Mouse (Mus musculus): ENCODE data around the gene C1qa.

C1qa gene

GRCm38 (mm10) chr4:136898637-136899036 is at the start of gene C1qa:
Gene C1qa, minus strand, starts transcription at chr4:136898803.
- no peak for DNase-seq

DNA sequence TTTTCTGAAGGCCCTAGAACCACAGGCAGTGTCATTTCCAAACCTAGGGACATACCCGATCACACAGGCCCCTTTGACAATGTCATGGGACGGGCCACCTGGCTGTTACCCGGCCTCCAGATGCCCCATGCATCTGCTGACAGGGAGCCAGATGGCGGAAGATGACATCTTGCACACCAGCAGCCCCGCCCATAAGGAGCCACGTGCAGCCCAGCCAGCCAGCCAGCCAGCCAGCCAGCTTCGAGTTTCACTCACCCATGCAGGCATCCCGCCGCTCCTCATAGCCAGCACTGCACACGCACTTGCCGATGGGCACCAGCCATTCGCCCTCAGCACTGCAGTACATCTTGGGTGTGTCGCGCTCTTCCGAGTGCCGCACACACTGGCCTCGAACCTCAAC is 46.8 kb upstream of the C1qa start:
- no peak for DNase-seq

GRCm38 (mm10) chr4:136944558-136945350 is 46.2 kb upstream of the C1qa start:
- DNase-seq: peak in 1 of 2 experiments; percentile 45

- DNase-seq: no peak
Observed at GRCm38 (mm10) chr4:136943175-136943574, 44.6 kb upstream of the C1qa start.

DNA sequence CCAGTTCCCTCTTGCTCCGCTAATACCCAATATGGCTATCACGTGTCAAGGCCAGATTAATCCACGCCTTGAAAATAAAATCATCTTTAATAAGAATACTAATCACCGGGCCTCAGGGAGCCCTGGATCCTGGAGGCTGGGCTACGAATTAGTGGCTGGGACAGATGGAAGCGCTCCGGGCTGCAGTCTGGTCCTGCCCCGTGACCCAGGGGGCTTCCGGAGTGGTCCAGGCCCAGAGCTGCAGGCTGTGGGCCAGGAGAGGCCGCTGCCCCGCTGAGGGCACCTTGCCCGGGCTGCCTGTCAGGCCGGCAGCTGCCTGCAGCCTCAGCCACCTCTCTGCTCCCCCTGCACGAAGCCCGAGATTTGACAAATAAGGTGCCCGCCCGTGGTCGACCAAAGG is 44.2 kb upstream of the C1qa start:
- DNase-seq: peak; percentile 75 to 78

- no peak for DNase-seq
Observed at GRCm38 (mm10) chr4:136937935-136938334, 39.3 kb upstream of the C1qa start.

DNA sequence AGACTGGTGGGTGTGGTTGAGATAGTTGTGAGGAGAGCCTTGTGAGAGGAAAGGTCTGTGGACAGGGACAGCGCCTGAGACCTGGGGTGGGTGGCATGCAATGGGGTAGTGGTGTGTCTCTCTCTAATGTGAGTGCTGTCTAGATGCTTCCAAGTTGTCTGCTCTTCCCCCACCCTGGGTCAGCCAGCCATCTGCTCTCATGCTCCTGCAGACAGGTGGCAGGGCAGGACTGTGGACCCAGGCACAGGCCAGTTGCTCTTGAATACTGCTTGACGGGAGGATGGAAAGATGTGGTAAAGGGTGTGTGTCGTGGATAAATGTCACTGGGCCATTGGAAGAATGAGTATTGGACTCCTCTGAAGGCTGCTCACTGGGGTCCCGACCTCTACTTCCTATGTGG is 38.7 kb upstream of the C1qa start:
- peak; percentile 67 to 80 for DNase-seq

DNA sequence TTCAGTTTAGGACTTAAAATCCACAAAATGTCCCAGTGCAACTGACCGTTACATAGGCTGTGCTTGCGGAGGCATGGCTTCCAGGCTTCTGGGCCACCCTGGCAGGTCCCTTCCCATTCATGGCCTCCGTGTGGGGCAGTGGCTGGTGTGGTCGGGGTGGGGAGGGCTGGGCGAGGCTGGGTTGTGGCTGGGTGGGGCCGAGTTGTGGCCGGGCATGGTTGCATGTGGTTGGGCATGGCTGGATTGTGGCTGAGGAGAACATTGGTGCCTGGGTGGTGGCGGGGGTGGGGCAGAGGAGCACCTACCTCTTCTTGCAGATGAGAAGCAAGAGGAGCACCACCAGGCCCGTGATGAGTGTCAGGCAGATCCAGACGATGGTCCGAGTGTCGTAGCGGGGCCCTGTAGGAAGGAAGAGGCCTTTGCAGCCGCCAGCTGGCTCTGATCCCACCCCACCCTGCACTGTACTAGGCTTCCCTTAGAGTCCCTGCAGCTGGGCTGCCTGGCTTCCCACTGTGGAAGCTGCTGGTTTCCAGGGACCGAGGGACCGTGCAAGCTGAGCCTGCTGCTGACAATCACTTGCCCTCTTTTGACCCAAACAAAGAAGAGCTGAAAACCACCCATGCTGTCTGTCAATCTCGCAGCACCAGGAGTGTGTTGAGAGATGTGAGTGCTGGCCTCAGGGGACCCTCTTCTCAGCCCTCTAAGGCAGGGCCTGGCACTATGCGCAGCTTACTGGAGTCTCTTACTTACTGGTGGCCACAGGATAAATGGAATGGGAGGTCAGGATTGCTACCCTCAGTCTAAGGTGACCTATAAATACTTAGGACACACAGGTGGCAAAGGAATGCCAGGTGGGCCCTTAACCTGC is 36.4 kb upstream of the C1qa start:
- DNase-seq: no peak

DNA sequence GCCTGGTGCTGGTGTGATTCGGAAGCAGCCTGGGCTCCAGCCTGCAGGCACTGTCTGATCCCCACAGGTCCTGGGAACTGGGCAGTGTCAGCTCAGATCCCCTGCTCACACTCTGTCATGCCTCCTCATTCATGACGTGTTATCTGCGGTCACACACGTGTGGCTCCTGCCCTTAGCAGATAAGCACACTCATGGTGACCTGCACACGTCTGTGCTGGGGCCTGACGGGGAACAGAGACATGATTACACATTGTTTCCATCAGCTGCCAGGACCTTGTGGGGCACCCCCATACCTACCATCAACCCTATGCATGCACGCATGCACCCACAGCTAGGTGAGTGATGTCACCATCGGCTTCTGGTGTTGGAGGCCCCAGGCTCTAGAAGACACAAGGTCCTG is 31.9 kb upstream of the C1qa start:
- no peak for DNase-seq

DNA sequence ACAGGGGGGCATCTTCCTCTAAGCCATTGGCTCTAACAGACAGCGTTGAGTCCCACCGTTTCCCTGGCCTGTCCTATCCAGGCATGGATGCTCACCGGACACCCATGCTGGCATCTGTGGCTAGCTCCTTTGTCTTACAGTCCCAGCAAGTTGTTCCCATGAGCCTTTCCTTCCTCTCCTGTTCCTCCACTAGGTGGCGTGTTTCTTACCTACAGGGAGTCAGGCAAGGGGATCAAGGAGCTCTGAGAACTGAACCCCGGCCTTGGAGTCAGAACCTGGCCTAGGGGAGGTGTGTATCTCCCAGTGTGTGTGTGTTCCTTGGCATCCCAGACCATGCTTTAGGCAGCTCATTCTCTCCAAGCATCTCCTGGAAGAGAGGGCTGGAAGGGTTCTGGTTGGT is 30.3 kb upstream of the C1qa start:
- peak; percentile 62 to 64 for DNase-seq

DNA sequence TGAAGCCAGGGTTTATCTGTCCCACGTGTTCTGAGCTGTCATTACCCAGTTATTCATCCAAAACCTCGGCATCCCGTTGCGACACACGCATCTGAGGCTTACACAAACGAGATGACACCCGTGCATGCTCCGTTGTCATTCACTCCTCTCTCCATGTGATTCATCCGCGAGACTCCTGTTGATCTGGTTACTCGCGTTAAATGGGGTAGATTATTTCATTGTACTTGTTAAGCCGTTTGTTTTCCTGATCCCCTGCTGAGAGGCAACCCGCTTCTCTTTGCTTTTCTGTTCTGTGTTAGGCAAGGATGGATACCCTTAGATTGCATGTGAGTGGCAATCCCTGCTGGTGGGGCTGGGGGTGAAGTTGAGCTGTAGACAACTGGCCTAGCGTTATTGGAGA is 27.2 kb upstream of the C1qa start:
- no peak for DNase-seq

DNA sequence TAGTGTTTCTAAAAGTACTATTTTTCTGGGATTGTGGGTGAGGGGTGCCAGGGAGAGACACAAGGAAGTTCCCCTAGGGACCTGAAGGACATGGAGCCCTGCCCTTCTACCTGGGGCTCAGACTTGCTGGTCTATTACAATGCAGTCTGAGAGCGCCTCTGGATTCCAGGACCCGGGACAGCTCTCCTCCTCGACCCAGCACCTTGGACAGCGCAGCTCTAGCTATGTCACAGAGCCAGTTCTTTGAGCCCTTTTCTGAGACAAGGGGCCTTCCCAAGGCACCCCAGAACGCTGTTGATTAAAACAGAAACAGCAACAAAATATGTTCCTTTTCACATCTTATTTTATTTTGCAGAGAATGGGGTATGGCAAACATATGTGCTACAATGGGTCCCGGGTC is 25.9 kb upstream of the C1qa start:
- DNase-seq: no peak

DNA sequence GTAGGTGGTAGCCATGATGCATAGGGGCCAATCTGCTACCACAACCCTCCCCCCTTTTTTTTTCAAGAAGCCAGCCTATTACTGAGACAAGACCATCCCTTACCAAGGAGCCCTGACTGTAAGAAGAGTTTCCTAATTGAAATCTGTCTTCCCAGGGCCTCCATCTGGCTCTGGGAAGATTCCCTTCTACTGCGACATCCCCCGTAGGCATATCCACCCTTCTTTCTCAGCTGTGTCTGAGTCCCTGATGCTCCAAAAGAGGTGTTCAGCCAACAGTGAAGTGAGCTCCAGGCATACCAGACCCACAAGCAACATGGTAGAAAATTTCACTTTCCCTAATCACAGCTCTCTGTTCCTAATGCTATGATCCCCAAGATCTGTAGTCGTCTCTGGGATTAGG is 20.9 kb upstream of the C1qa start:
- DNase-seq: no peak

- no peak for DNase-seq
Observed at GRCm38 (mm10) chr4:136918834-136919233, 20.2 kb upstream of the C1qa start.

- no peak for DNase-seq
Observed at GRCm38 (mm10) chr4:136917165-136917524, 18.5 kb upstream of the C1qa start.

- peak; percentile 58 to 66 for DNase-seq
Observed at GRCm38 (mm10) chr4:136916359-136917164, 18.0 kb upstream of the C1qa start.

GRCm38 (mm10) chr4:136912841-136913240 is 14.2 kb upstream of the C1qa start:
- no peak for DNase-seq

DNA sequence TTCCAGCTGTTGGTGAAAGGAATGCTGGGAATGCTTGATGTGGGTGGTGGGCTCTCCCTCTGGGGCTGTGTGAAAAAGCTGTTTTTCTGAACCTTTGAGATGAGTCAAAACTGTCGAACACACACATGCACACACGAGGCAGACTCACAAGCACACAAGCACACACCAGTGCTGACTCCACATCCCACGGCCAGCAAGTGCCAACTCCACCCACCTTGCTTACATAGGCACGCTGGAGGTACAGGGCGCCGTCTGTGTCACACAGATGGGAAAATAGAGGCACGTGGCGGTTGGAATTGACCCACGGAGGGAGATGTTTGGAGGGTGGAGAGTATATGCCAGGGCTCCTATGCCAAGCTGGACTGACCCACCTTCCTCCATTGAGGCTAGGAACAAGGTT is 13.2 kb upstream of the C1qa start:
- no peak for DNase-seq

- DNase-seq: no peak
Observed at GRCm38 (mm10) chr4:136911211-136911646, 12.6 kb upstream of the C1qa start.

- DNase-seq: no peak
Observed at GRCm38 (mm10) chr4:136907809-136908208, 9.2 kb upstream of the C1qa start.

DNA sequence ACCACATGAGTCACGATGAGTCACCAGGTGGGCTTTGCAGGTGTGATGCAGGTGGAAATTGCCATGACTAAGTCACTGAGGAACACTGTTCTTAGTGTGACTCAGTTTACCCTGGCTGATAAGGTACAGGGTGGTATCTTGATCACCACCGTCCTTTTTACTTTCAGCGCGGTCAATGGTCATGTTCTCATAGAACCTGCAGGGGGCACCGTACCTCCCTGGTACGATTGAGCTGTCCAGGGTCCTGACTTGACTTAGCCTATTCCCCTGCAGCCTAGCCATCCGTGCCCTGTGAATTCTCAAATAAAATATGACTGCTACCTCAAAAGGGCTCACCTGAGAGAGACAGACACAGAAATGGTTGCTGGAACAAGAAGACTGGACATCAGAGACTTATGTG is 8.4 kb upstream of the C1qa start:
- DNase-seq: peak in 1 of 2 experiments; percentile 37

DNA sequence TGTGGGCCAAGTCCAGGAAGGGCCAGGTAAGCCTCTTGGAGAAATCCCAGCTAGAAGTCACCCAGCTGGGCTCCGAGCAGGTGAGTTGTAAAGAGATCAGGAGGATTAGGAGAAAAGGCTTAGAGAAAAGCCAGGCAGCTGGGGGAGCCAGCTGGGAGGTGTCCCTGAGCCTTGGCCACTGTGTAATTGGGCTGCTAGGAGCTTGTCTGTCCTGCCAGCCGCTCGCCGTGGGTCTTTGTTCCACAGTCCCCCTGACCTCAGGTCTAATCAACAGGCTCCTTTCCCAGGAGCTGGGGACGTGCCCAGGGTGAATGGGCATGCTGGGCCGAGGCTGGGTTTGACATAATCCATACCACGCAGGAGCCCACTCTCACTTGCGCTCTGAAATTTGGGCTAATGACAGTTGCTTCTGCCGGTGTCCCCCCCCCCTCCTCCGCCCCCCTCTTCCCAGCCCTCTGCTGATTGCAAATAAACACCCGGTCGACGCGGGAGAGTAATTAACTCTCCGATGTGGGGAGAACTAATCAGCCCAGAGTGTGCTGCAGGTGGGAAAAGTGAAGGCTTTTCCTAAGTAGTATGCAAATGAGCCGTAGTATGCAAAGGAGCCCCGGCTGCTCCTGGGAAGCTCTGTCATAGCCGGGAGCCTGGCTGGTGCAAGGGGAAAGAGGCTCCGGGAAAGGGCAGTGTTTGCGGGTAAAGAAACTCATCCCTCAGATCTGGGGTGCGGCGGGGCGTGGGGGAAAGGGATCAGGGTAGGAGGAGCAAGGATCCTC is 6.3 kb upstream of the C1qa start:
- DNase-seq: no peak
